Mouse (Mus musculus) G1E (cell line): ENCODE results near the gene Ascl2. TPM values are rescaled to one million over a fixed set of nuclear protein-coding genes. Genes with fewer than 3 reads are reported as not detected.

Source experiments
- ATAC-seq: 2 replicates; pipeline ENCODE4 v1.8.0; 2016; ENCODE audit warnings: mild to moderate bottlenecking; ENCODE audit not compliant: insufficient number of reproducible peaks, poor library complexity, low FRiP score, severe bottlenecking; ENCODE audit errors: extremely low read depth
- DNase-seq: peaks from one replicate; pipeline ENCODE4 v3.0.0; 2012; ENCODE audit warnings: low spot score
- H3K27me3 ChIP-seq: 2 replicates; pipeline ENCODE4 v1.6.1; 2012; ENCODE audit warnings: mild to moderate bottlenecking, low read length, inconsistent platforms; ENCODE audit not compliant: insufficient read depth
- H3K36me3 ChIP-seq: replicated peaks from 2 replicates; pipeline ENCODE3; 2012; ENCODE audit warnings: mild to moderate bottlenecking, inconsistent platforms
- H3K4me1 ChIP-seq: 2 replicates; pipeline ENCODE4 v1.6.1; 2012; ENCODE audit warnings: low read depth, low read length, inconsistent platforms, mixed read lengths; ENCODE audit not compliant: insufficient read depth
- H3K4me3 ChIP-seq: 2 replicates; pipeline ENCODE4 v1.5.1; 2012; ENCODE audit warnings: low read depth, mild to moderate bottlenecking, inconsistent platforms, low read length, moderate library complexity, mixed read lengths
- H3K9me3 ChIP-seq: replicated peaks from 2 replicates; pipeline ENCODE4 v1.6.1; 2012; ENCODE audit warnings: inconsistent platforms
- CTCF ChIP-seq: IDR thresholded peaks from 2 replicates; pipeline ENCODE4 v1.5.1; 2012; ENCODE audit warnings: low read depth, low read length, inconsistent platforms, mixed read lengths
- GATA1 ChIP-seq: IDR thresholded peaks from 2 replicates; pipeline ENCODE4 v1.6.1; 2012; ENCODE audit warnings: borderline replicate concordance, low read length, inconsistent platforms, mixed read lengths
- GATA2 ChIP-seq: IDR thresholded peaks from 2 replicates; pipeline ENCODE4 v1.6.1; 2012; ENCODE audit warnings: low read depth, low read length, inconsistent platforms, borderline replicate concordance
- POLR2AphosphoS5 ChIP-seq: IDR thresholded peaks from 2 replicates; pipeline ENCODE4 v1.6.1; 2012; ENCODE audit warnings: low read depth, low read length, inconsistent platforms; ENCODE audit not compliant: insufficient replicate concordance
- TAL1 ChIP-seq: conservative IDR thresholded peaks from 2 replicates; pipeline ENCODE4 v1.6.1; 2012; ENCODE audit warnings: low read depth, low read length, inconsistent platforms, mixed read lengths
- polyA plus RNA-seq: library from polyadenylated mRNA; stranded (reverse); fragments of >175 nt; gene quantifications from 2 replicates; pipeline ENCODE4 v1.2.3, GENCODE M21; 2012
- total RNA-seq, 2 experiments: library from RNA; stranded (forward) in 1 of 2; stranded (reverse) in 1 of 2; fragments of 200-1000 nt in 1 of 2; fragments of >200 nt in 1 of 2; fragmentation: Nextera tagmentation in 1 of 2; gene quantifications; 2 replicates each; pipeline ENCODE4 v1.2.3; 2014 to 2017

Gene Ascl2
- total and polyA plus RNA-seq, 3 experiments, result not detected

DNA sequence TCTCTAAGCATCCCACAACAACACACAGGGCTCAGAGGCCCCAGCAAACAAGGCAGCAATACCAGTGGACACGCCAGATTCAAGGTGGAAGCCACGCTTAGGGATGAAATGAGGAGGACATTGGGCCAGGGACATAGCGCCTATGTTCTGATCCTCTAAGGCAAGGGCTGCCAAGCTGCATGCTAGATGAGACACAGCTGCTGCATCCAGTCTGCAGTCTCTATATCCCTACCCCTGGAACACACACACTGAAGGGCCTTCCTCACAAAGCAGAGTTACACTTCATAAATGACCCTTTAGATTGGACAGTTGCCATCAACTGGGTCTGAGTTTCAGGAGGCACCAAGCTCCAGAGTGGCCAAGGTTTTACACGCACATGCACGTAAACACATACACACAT, 51.4 kb downstream of the Ascl2 start:
- Histone ChIP-seq H3K4me1 (0 out of 2 replicates have a peak, but pooled peaks cover under 1% of the 10 kb centered on the region), H3K9me3 (no peaks in the 10 kb centered on the region), H3K27me3 (peaks cover 21% of the 10 kb centered on the region), H3K4me3 (no peak overlapping the region), H3K36me3 (no peaks in the 10 kb centered on the region)
- ATAC-seq (no peak), DNase-seq (no peak)
- TF ChIP-seq CTCF (no peak), POLR2AphosphoS5 (no peak), TAL1 (no peak), GATA2 (no peak), GATA1 (no peak)

Other genes with a start within 250 kb of the Ascl2 start
- not detected in 2 replicates for gene Ins2, start 225.9 kb downstream of the Ascl2 start, total RNA-seq (2014; fragmentation: Nextera tagmentation)
- gene Ins2, start 225.9 kb downstream of the Ascl2 start, total RNA-seq (2017), result 0.38 and 1.7 TPM in 2 replicates
- gene Ins2, start 225.9 kb downstream of the Ascl2 start, polyA plus RNA-seq, result not detected in 2 replicates
- gene Th, start 38.1 kb downstream of the Ascl2 start, total RNA-seq (2014; fragmentation: Nextera tagmentation), result not detected in 2 replicates
- gene Th, start 38.1 kb downstream of the Ascl2 start, total RNA-seq (2017), result not detected in 2 replicates
- not detected in 2 replicates for gene Th, start 38.1 kb downstream of the Ascl2 start, polyA plus RNA-seq
- 104 and 119 TPM in 2 replicates for gene Tspan32, start 35.8 kb upstream of the Ascl2 start, total RNA-seq (2014; fragmentation: Nextera tagmentation)
- gene Tspan32, start 35.8 kb upstream of the Ascl2 start, total RNA-seq (2017), result 247 and 297 TPM in 2 replicates
- 57.5 and 59.3 TPM in 2 replicates for gene Tspan32, start 35.8 kb upstream of the Ascl2 start, polyA plus RNA-seq
- gene Cd81, start 83.5 kb upstream of the Ascl2 start, total RNA-seq (2014; fragmentation: Nextera tagmentation), result 166 and 192 TPM in 2 replicates
- gene Cd81, start 83.5 kb upstream of the Ascl2 start, total RNA-seq (2017), result 185 and 191 TPM in 2 replicates
- gene Cd81, start 83.5 kb upstream of the Ascl2 start, polyA plus RNA-seq, result 152 and 187 TPM in 2 replicates
- 13.4 and 18.8 TPM in 2 replicates for gene Tssc4, start 100.0 kb upstream of the Ascl2 start, total RNA-seq (2014; fragmentation: Nextera tagmentation)
- gene Tssc4, start 100.0 kb upstream of the Ascl2 start, total RNA-seq (2017), result 25.0 and 36.3 TPM in 2 replicates
- gene Tssc4, start 100.0 kb upstream of the Ascl2 start, polyA plus RNA-seq, result 207 and 271 TPM in 2 replicates
- gene Trpm5, start 125.4 kb upstream of the Ascl2 start, total RNA-seq (2014; fragmentation: Nextera tagmentation), result not detected in 2 replicates
- 0.12 and 0.33 TPM in 2 replicates for gene Trpm5, start 125.4 kb upstream of the Ascl2 start, total RNA-seq (2017)
- not detected in 2 replicates for gene Trpm5, start 125.4 kb upstream of the Ascl2 start, polyA plus RNA-seq
- not detected in 2 replicates for gene Kcnq1, start 137.1 kb upstream of the Ascl2 start, total RNA-seq (2014; fragmentation: Nextera tagmentation)
- 0.12 TPM in 1 of 2 replicates, not detected in the other for gene Kcnq1, start 137.1 kb upstream of the Ascl2 start, total RNA-seq (2017)
- gene Kcnq1, start 137.1 kb upstream of the Ascl2 start, polyA plus RNA-seq, result not detected in 2 replicates